Mouse (Mus musculus) heart, adult 2 months (tissue): ENCODE results near the gene Gm14698. TPM values are rescaled to one million over a fixed set of nuclear protein-coding genes. Genes with fewer than 3 reads are reported as not detected.
"Not testable (repeated sequence)": the region's sequence is repeated elsewhere in the genome, so short reads cannot be mapped to it uniquely, and the experiment has no call there.

Experiments used
- DNase-seq, 2 experiments: peaks; one replicate each; pipeline ENCODE4 v3.0.0; 2021
- H3K27ac ChIP-seq: fragments of 200-600 bp; 2 replicates; pipeline ENCODE4 v1.8.1; 2022
- H3K27me3 ChIP-seq: fragments of 200-500 bp; 2 replicates; pipeline ENCODE4 v1.6.1; 2012; ENCODE audit warnings: mild to moderate bottlenecking, low read length, inconsistent platforms, mixed read lengths; ENCODE audit not compliant: control insufficient read depth, insufficient read depth
- H3K36me3 ChIP-seq: fragments of 200-500 bp; 2 replicates; pipeline ENCODE4 v1.6.1; 2012; ENCODE audit warnings: low read length, inconsistent platforms; ENCODE audit not compliant: control insufficient read depth, insufficient read depth
- H3K4me1 ChIP-seq: fragments of 200-500 bp; 2 replicates; pipeline ENCODE4 v1.6.1; 2011; ENCODE audit warnings: low read length; ENCODE audit not compliant: control insufficient read depth, insufficient read depth
- H3K4me3 ChIP-seq: fragments of 200-600 bp; 2 replicates; pipeline ENCODE4 v1.8.1; 2022
- H3K79me2 ChIP-seq: fragments of 200-500 bp; replicated peaks from 2 replicates; pipeline ENCODE4 v1.6.1; 2012; ENCODE audit warnings: mild to moderate bottlenecking, inconsistent platforms, low read length, moderate library complexity, mixed read lengths; ENCODE audit not compliant: control insufficient read depth, insufficient read depth
- H3K9ac ChIP-seq: fragments of 200-500 bp; 2 replicates; pipeline ENCODE4 v1.6.1; 2012; ENCODE audit warnings: low read depth, mild to moderate bottlenecking, control low read depth, inconsistent platforms, low read length, mixed read lengths
- CTCF ChIP-seq: fragments of 200-600 bp; IDR thresholded peaks from 2 replicates; pipeline ENCODE4 v1.8.1; 2022; ENCODE audit warnings: antibody characterized with exemption, mild to moderate bottlenecking, moderate library complexity
- EP300 ChIP-seq: fragments of 200-500 bp; IDR thresholded peaks from 2 replicates; pipeline ENCODE4 v1.6.1; 2011; ENCODE audit warnings: low read depth, low read length, control low read depth; ENCODE audit not compliant: insufficient read depth
- POLR2A ChIP-seq: fragments of 200-500 bp; IDR thresholded peaks from 2 replicates; pipeline ENCODE4 v1.6.1; 2011; ENCODE audit warnings: mild to moderate bottlenecking, low read depth, low read length, control low read depth; ENCODE audit not compliant: insufficient read depth
- WGBS: fragments of 180-500 bp; shearing (Covaris S2); methylation state at CpG from one replicate; pipeline ENCODE4 v1.1.7; 2018; 5-methylcytosine and 5-hydroxymethylcytosine counted together
- intact Hi-C: fragments of 180-260 bp; cut with DNase I; formaldehyde crosslinking; loops from one replicate; pipeline ENCODE4 v1.15.1; 2025
- long read RNA-seq: library from polyadenylated mRNA; stranded (forward); transcript quantifications from one replicate; pipeline ENCODE4 v2.0.0, GENCODE M21; 2021
- polyA plus RNA-seq: library from polyadenylated mRNA; depleted of rRNA; stranded (reverse); fragments of >200 nt; gene quantifications from 2 replicates; pipeline ENCODE4 v1.2.3, GENCODE M21; 2012; rRNA removed
- total RNA-seq, 2 experiments: library from RNA; stranded (reverse); gene quantifications; 2 replicates each; pipeline ENCODE4 v1.2.3; 2021

The Gm14698 gene
- total RNA-seq: 1 to 10 TPM in 1 of 2 experiments, under 1 TPM in 1; 0.50 to 1.2 TPM
- polyA plus RNA-seq: 0.49 and 2.7 TPM in 2 replicates
- long read RNA-seq, full-length matches to known transcripts: 9 of 9 reads
- long read RNA-seq, partial matches to known transcripts: 0 of 9 reads
- long read RNA-seq, other reads (novel, unspliced or antisense): 0 of 9 reads

DNA sequence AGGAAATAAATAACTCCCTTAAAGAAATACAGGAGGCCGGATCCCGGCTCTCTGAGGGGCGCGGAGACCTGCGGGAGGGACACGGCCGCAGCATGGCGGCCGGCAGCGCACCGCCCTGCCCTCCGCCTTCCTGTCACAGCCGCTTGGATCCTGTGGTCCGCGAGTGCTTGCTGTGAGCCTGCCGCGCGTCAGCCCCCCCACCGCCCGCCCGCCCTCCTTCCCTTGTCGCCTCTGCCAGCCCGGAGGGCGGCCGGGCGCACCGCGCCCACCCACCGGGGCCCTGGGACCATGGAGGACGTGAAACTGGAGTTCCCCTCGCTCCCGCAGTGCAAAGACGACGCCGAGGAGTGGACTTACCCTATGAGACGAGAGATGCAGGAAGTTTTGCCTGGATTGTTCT is at the start of gene Gm14698:
Gene Gm14698 (plus strand): TSS at position 35 of the 400 bp plus-strand sequence.
- H3K4me3 ChIP-seq, H3K27me3 ChIP-seq, H3K36me3 ChIP-seq, H3K79me2 ChIP-seq, H3K27ac ChIP-seq, H3K4me1 ChIP-seq, H3K9ac ChIP-seq, intact Hi-C loops: not testable (repeated sequence)
- 8% methylated on average over 33 of the region's 36 CpGs for WGBS
- peak; percentile 11 to 15 for DNase-seq

DNA sequence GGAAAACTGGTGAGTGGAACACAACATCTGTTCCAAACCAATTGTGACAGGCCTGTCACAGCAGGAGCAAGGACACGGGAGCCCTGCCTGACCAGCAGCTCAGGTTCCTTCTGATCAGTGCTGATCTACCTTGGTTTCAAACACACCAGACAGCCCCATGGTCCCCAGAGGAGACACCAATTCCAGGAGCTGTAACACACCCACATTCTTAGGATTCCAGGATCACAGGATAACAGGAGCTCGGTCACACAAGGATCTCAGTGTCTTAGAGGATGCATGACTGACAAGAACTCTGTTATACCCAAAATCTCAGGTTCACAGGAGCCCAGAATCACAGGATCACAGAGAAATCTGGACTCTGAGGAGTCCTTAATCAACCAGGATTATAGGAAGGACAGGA is 444 bp upstream of the Gm14698 start:
- intact Hi-C loops, DNase-seq, H3K27me3 ChIP-seq, H3K36me3 ChIP-seq, H3K4me3 ChIP-seq, H3K4me1 ChIP-seq, H3K79me2 ChIP-seq, H3K9ac ChIP-seq, H3K27ac ChIP-seq: not testable (repeated sequence)
- 51% methylated on average over 2 of the region's 2 CpGs for WGBS

DNA sequence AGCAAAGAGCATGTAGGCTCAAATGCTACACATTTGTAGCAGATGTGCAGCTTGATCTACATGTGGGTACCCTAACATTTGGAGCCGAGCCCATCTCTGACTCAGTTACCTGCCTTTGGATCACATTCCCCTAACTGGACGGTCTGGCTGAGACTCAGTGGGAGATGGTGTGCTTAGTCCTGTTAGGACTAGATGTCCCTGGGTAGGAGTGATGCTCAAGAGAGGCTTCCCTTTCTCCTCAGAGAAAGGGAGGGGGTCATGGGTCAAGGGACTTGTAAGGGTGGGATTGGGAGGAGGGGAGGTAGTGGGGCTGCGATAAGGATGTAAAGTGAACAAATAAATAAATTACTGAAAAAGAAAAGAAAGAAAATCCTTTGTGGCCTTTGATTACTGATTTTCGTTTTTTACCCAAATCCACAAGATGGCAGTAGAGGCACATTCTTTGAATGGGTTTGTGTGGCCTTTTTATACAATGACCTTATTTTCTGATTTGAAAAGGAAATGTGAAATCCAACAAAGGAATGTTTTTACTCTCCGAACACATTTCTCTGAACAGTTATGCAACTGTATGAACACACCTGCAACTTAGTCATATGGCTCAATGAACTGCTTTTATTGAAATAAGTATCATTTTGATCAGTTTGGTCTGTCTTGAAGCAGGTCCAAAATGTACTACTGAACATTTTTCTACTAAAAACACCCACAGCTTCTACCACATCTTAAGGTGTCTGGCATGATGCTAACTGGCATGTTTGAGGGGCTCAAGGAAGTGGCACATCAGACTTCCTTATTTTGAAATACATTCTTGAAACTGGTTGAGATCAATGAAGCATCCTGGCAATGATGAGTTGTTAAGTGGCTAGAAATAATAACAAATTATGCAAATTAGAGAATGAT is 18.9 kb downstream of the Gm14698 start:
- Histone ChIP-seq H3K79me2 (no peaks in the 10 kb centered on the region), H3K4me3 (no peak overlapping the region), H3K27ac (no peak overlapping the region), H3K4me1 (no peaks in the 10 kb centered on the region), H3K9ac (no peak overlapping the region), H3K27me3 (no peaks in the 10 kb centered on the region), H3K36me3 (no peaks in the 10 kb centered on the region)
- TF ChIP-seq POLR2A (no peak), EP300 (no peak), CTCF (peak; percentile 65)
- no peak for DNase-seq
- intact Hi-C loops: no loop called here
- WGBS: 19% methylated on average over 5 of the region's 5 CpGs

DNA sequence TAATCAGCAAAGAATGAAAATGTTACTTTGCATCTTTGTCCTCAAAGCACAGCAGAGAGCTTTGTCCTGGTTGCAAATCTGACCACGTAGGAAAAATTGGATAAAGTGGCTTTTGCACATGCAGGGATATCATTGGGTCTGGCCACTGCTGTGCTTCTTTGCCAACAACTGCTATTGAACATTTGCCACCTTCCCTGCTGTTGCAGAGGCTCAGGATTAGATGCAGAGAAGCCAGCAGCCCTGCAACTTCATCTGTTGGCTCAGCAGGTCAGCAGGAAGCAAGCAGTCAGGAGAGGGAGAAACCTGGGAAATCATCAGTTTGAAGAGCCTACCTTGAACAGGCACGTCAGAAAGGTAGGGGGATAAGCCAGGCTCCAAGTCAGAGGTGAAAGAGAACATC is 44.3 kb downstream of the Gm14698 start:
- TF ChIP-seq CTCF: no peak
- no peak for TF ChIP-seq EP300
- no peak for TF ChIP-seq POLR2A
- Histone ChIP-seq H3K4me3 (no peak overlapping the region), H3K79me2 (no peaks in the 10 kb centered on the region), H3K27me3 (no peaks in the 10 kb centered on the region), H3K4me1 (no peaks in the 10 kb centered on the region), H3K27ac (no peak overlapping the region), H3K36me3 (no peaks in the 10 kb centered on the region), H3K9ac (no peak overlapping the region)
- no peak for DNase-seq
- WGBS: 31% methylated on average over 2 of the region's 2 CpGs
- intact Hi-C loops: no loop called here

Other genes with a start within 250 kb of the Gm14698 start
- 1 to 10 TPM; 9.0 to 9.7 TPM for gene Fmr1, start 142.6 kb upstream of the Gm14698 start, total RNA-seq
- 4.6 and 5.6 TPM in 2 replicates for gene Fmr1, start 142.6 kb upstream of the Gm14698 start, polyA plus RNA-seq
- 1 to 10 TPM; 1.1 to 3.5 TPM for gene Fmr1nb, start 59.3 kb upstream of the Gm14698 start, total RNA-seq
- 0.61 and 1.9 TPM in 2 replicates for gene Fmr1nb, start 59.3 kb upstream of the Gm14698 start, polyA plus RNA-seq
- gene Gm6812, start 72.0 kb downstream of the Gm14698 start, total RNA-seq: not detected
- gene Gm6812, start 72.0 kb downstream of the Gm14698 start, polyA plus RNA-seq: not detected in 2 replicates